8 mouse cellular contexts compared by ENCODE assay signal in genomic region chr16:18876442-18877308, GRCm38 (mm10). TPM values are rescaled to one million over a fixed set of nuclear protein-coding genes. Genes with fewer than 3 reads are reported as not detected.
A peak's percentile ranks its signal among the peaks of the same experiment; 100 is the strongest.
DNase-seq lines count a peak whose midpoint lies in the region; ATAC-seq and TF ChIP-seq lines count a peak whose summit lies in the region.

Gene Mrpl40, minus strand, starts transcription at chr16:18876862.
Gene Hira, plus strand, starts transcription at chr16:18877037.

- peaks cover 26% of the 10 kb centered on the region for H3K36me3 ChIP-seq in embryonic facial prominence, embryonic 15.5 days
- H3K36me3 ChIP-seq in kidney, embryonic 14.5 days (ENCODE audit: control insufficient read depth, insufficient read depth, low read length), result peaks cover 27% of the 10 kb centered on the region
- peaks cover 27% of the 10 kb centered on the region for H3K36me3 ChIP-seq in limb, embryonic 15.5 days

- peak within 1 kb of the TSS; percentile 99 for H3K4me3 ChIP-seq in bone marrow, adult 2 months (replicated peaks; ENCODE audit: control insufficient read depth, low read depth, low read length)
- peak within 1 kb of the TSS; percentile 98 for H3K4me3 ChIP-seq in embryonic facial prominence, embryonic 15.5 days (replicated peaks)
- peak within 1 kb of the TSS; percentile 89 for H3K4me3 ChIP-seq in kidney, embryonic 14.5 days (ENCODE audit: low read length)
- peak within 1 kb of the TSS; percentile 97 for H3K4me3 ChIP-seq in limb, embryonic 15.5 days

- H3K9me3 ChIP-seq in embryonic facial prominence, embryonic 15.5 days (replicated peaks), result no peaks in the 10 kb centered on the region
- H3K9me3 ChIP-seq in kidney, embryonic 14.5 days (ENCODE audit: control insufficient read depth, low read length), result no peaks in the 10 kb centered on the region
- H3K9me3 ChIP-seq in limb, embryonic 15.5 days, result no peaks in the 10 kb centered on the region

- under 1% methylated on average over 93 of the region's 93 CpGs for WGBS in bone marrow, adult 2 months
- WGBS in embryonic facial prominence, embryonic 15.5 days, result under 1% methylated on average over 89 of the region's 93 CpGs
- under 1% methylated on average over 83 of the region's 93 CpGs for WGBS in kidney, embryonic 14.5 days
- under 1% methylated on average over 87 of the region's 93 CpGs for WGBS in limb, embryonic 15.5 days

- peak; percentile 93 for DNase-seq in 416B (ENCODE audit: low read depth)
- peak; percentile 95 for DNase-seq in heart, adult 9 months (ENCODE audit: low spot score in 2 of 2)
- peak; percentile 86 to 89 for DNase-seq in monocyte, adult 2 months (ENCODE audit: low read depth in 1 of 2, low spot score in 2 of 2)
- DNase-seq in spleen, postnatal 36 days (ENCODE audit: low spot score in 2 of 2), result peak; percentile 96

- TF ChIP-seq CTCF in bone marrow, adult 2 months (IDR thresholded peaks at IDR 0.05; ENCODE audit: control insufficient read depth, insufficient read depth, low read length), result no peak

- no peaks in the 10 kb centered on the region for H3K27me3 ChIP-seq in embryonic facial prominence, embryonic 15.5 days
- no peaks in the 10 kb centered on the region for H3K27me3 ChIP-seq in kidney, embryonic 14.5 days (ENCODE audit: control insufficient read depth, insufficient read depth, low read length)
- no peaks in the 10 kb centered on the region for H3K27me3 ChIP-seq in limb, embryonic 15.5 days

- H3K27ac ChIP-seq in bone marrow, adult 2 months (ENCODE audit: control insufficient read depth, insufficient read depth, low read depth, low read length, poor library complexity), result peak within 1 kb of the TSS; percentile 99
- H3K27ac ChIP-seq in embryonic facial prominence, embryonic 15.5 days (replicated peaks), result peak within 1 kb of the TSS; percentile 97
- peak within 1 kb of the TSS; percentile 95 for H3K27ac ChIP-seq in kidney, embryonic 14.5 days (ENCODE audit: low read depth, low read length)
- H3K27ac ChIP-seq in limb, embryonic 15.5 days, result peak within 1 kb of the TSS; percentile 97

- H3K4me2 ChIP-seq in embryonic facial prominence, embryonic 15.5 days (replicated peaks), result peak within 1 kb of the TSS; percentile 83
- peak within 1 kb of the TSS; percentile 85 for H3K4me2 ChIP-seq in kidney, embryonic 14.5 days (replicated peaks; ENCODE audit: low read depth, low read length)
- peak within 1 kb of the TSS; percentile 81 for H3K4me2 ChIP-seq in limb, embryonic 15.5 days

- peak within 1 kb of the TSS; percentile 85 for H3K9ac ChIP-seq in embryonic facial prominence, embryonic 15.5 days
- peak within 1 kb of the TSS; percentile 78 for H3K9ac ChIP-seq in kidney, embryonic 14.5 days (ENCODE audit: low read depth, low read length)
- peak within 1 kb of the TSS; percentile 85 for H3K9ac ChIP-seq in limb, embryonic 15.5 days

- H3K4me1 ChIP-seq in bone marrow, adult 2 months (ENCODE audit: control insufficient read depth, insufficient read depth, low read length), result no peaks in the 10 kb centered on the region; the same call in 1 of the 2 replicates
- peaks cover 15% of the 10 kb centered on the region for H3K4me1 ChIP-seq in embryonic facial prominence, embryonic 15.5 days
- peaks cover 5% of the 10 kb centered on the region; the same call in 1 of the 2 replicates for H3K4me1 ChIP-seq in kidney, embryonic 14.5 days (ENCODE audit: control insufficient read depth, insufficient read depth, low read length)
- peaks cover 14% of the 10 kb centered on the region for H3K4me1 ChIP-seq in limb, embryonic 15.5 days

- ATAC-seq in embryonic facial prominence, embryonic 15.5 days (ENCODE audit: insufficient number of reproducible peaks, low FRiP score, low TSS enrichment, low read depth), result peak; percentile 95
- peak; percentile 97 for ATAC-seq in kidney, embryonic 14.5 days (ENCODE audit: low FRiP score, low TSS enrichment)
- ATAC-seq in limb, embryonic 15.5 days (ENCODE audit: insufficient number of reproducible peaks, low FRiP score, low TSS enrichment, low read depth), result peak; percentile 94

- TF ChIP-seq POLR2A in bone marrow, adult 2 months (IDR thresholded peaks at IDR 0.05; ENCODE audit: borderline replicate concordance, control insufficient read depth, low read depth, low read length), result peak; percentile 76; the same call in 1 of the 2 replicates

RNA-seq across cellular contexts. Expression of gene Mrpl40, which starts in this region (rescaled TPM):
- 23.8 and 52.7 TPM in 2 replicates for polyA plus RNA-seq in bone marrow, adult 2 months (2011; ENCODE audit: insufficient read depth, insufficient read length, low replicate concordance, missing spikeins)
- 84.3 and 88.7 TPM in 2 replicates for polyA plus RNA-seq in embryonic facial prominence, embryonic 15.5 days (2015; fragmentation: Nextera tagmentation; extraction: Ambion mirVana)
- 97.3 and 99.0 TPM in 2 replicates for polyA plus RNA-seq in kidney, embryonic 14.5 days (2014; fragmentation: Nextera tagmentation; extraction: Ambion mirVana)
- polyA plus RNA-seq in limb, embryonic 15.5 days (2015; fragmentation: Nextera tagmentation; extraction: Ambion mirVana), result 83.1 and 89.8 TPM in 2 replicates

RNA-seq across cellular contexts. Expression of gene Hira, which starts in this region (rescaled TPM):
- polyA plus RNA-seq in bone marrow, adult 2 months (2011; ENCODE audit: insufficient read depth, insufficient read length, low replicate concordance, missing spikeins), result 13.7 and 30.9 TPM in 2 replicates
- 12.4 and 12.6 TPM in 2 replicates for polyA plus RNA-seq in embryonic facial prominence, embryonic 15.5 days (2015; fragmentation: Nextera tagmentation; extraction: Ambion mirVana)
- polyA plus RNA-seq in kidney, embryonic 14.5 days (2014; fragmentation: Nextera tagmentation; extraction: Ambion mirVana), result 14.6 and 20.8 TPM in 2 replicates
- 12.8 and 14.6 TPM in 2 replicates for polyA plus RNA-seq in limb, embryonic 15.5 days (2015; fragmentation: Nextera tagmentation; extraction: Ambion mirVana)

Comparison
In these comparisons a context has a peak if more than half of its experiments do, and no peak if none do; other contexts are left out.
1. Peak in every context shown above with its lines: DNase-seq, ATAC-seq, H3K4me3 ChIP-seq and H3K27ac ChIP-seq.